Mouse (Mus musculus) frontal cortex, adult (tissue): ENCODE results near the gene Gm49450.

Experiments
- ATAC-seq: cut with Nextera tagmentation; 2 replicates; pipeline ENCODE4 v1.9.2; 2017; ENCODE audit warnings: mild to moderate bottlenecking, moderate library complexity, mixed read lengths; ENCODE audit not compliant: low TSS enrichment

The Gm49450 gene

DNA sequence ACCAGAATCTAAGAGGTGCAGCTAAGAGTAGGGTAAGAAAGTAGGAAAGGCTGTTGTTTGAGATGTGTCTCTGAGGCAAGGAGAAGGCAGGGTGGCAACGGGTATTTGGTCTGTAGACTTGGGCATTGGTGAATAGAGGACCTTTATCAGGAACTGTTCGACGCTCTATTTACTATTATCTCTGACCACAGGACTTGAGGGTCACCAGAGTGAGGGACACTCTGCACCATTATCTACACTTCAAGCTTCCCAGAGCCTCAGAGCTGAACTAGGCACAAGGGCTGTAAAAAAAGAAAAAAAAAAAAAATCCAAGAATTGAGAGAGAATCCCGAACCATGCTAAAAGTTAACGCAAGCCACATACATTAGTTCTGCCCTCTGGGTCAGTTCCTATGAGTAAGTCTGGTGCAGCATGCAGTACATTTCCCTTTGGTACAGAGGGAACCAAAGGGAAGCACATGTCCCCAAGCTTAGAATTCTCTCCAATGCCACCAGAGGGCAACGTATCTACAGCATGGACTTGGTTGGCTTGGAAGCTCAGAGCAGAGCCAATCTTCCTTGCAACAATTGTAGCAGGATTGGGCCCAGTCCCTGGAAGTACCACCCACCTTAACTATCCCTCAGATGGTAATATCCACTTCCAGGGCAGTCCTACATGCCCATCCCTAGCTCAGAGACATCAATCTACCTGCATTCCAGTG, 61.3 kb downstream of the Gm49450 start:
- ATAC-seq: peak; percentile 95

DNA sequence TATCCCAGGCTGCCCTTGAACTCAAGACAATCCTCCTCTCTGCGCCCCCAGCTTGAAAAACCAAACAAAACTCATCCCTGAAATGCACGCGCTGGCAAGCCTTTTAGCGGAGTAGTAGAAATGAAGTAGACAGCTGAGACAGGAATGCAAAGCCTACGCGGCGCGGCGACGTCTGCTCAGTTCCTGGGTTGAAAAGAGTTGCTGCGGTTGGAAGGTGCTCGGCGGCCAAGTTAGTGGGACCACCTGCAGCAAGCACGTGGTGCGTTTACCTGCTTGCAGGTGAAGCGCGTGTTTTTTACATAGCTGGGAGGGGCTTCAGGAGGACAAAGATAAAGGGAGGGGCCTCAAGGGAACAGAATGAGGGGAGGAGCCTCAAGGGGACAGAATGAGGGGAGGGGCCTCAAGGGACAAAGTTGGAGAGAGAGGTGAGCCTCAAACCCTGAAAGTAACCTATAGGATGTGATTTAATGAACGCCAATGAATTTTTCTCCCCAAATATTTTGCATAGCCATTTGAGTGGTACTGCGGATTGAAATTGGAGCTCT, 62.1 kb downstream of the Gm49450 start:
- no peak for ATAC-seq

DNA sequence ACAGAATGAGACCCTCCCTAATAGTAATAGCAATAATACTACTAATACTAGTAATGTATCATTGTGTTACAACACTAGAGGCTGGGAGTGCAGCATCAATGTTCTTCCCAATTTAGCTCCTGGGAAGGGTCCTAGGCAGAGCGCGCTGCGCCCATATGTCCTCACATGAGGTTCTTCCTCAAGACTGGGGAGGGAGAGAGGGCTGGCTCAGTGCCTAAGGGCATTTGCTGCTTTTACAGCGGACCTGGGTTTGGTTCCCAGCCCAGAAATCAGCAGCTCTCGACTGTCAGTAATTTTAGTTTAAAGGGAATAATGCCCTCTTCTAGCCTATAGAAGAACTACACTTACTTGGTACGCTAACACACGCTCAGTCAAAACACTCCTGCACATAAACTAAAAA, 65.8 kb downstream of the Gm49450 start:
- ATAC-seq: no peak

GRCm38 (mm10) chr15:98886667-98887387, 66.5 kb downstream of the Gm49450 start:
- no peak for ATAC-seq

DNA sequence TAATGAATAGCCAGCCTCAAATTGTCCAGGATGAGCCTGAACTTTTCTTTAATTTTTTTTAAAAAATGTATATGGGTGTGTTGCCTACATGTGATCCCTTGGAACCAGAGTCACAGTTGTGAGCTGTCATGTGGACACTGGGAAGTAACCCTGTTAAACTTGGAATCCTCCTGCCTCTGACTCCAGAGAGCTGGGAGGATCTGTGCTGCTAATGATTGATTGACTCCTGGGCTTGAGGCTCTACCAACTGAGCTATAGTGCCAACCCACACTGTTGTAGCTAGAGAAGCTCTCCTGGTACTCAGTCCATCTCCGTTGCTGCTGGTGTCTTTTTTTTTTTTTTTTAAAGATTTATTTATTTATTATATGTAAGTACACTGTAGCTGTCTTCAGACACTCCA, 69.2 kb downstream of the Gm49450 start:
- ATAC-seq: no peak

GRCm38 (mm10) chr15:98883661-98884060, 69.7 kb downstream of the Gm49450 start:
- no peak for ATAC-seq
